Mouse (Mus musculus) kidney, adult 2 months (tissue): ENCODE results near the gene Ctnnbl1.

Source experiments
- CTCF ChIP-seq: fragments of 200-500 bp; conservative IDR thresholded peaks from 2 replicates; pipeline ENCODE4 v1.5.1; 2011; ENCODE audit warnings: low read depth, mild to moderate bottlenecking, control low read depth, low read length, moderate library complexity, mixed read lengths; ENCODE audit not compliant: insufficient read depth, insufficient read length
- POLR2A ChIP-seq: fragments of 200-500 bp; IDR thresholded peaks from one replicate; pipeline ENCODE4 v1.6.1; 2011; ENCODE audit warnings: low read depth, low read length, control low read depth

DNA sequence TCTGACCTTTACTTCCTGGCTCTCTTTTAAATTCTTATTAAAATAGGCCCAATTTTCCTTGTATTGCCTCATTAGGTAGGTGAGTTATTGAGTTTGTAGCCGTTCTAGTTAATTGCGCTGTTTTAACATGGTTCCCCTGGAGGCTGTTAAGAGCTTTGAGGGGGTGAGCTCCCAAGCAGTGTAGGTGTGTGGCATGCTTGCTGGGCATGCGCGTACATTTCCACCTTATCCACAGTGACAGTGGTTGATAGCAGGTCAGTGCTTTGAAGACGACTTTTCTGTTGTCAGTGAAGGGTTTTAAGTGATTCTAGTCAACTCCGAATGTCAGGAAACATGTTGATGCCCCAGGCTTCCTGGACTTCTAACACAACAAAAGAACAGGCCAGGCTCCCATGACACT, 103.9 kb downstream of the Ctnnbl1 start:
- TF ChIP-seq CTCF, result no peak
- TF ChIP-seq POLR2A, result no peak
